Mouse (Mus musculus) WW6 (cell line): ENCODE data around the gene Fam189a1.
A peak's percentile ranks its signal among the peaks of the same experiment; 100 is the strongest.

ENCODE experiments used
- DNase-seq: peaks from one replicate; pipeline ENCODE4 v3.0.0-alpha.2; 2013; ENCODE audit warnings: low read depth, low spot score

The Fam189a1 gene

DNA sequence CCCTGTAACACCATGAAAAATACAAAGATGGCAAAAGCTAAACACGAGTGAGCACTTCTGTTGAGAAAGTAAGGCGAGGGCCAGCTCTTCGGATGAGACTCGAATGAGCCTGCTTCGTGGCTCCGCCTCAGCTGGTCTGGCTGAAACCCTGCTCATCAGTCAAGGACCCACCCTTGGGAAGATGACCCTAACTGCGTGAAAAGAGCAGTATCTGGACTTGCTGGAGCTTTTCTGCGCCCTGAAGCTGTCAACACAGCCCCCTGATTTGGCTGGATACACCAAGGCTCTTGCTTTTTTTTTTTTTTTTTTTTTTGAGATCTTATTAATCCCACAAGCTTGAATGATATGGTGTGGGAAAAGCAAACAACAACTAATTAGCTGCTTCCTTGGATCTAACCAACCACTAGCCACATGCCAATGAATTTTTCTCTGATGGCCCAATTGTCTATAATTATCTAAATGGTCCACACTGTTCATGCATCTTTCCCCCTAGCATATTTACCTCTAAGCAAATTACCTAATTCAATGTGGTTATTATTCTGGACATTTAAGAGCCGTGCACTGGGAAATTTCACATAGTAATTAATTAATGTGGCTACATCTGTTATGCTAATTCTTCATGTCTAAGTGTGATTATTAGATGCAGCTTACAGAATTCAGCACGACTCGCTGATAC is 272.0 kb downstream of the Fam189a1 start:
- no peak for DNase-seq

DNA sequence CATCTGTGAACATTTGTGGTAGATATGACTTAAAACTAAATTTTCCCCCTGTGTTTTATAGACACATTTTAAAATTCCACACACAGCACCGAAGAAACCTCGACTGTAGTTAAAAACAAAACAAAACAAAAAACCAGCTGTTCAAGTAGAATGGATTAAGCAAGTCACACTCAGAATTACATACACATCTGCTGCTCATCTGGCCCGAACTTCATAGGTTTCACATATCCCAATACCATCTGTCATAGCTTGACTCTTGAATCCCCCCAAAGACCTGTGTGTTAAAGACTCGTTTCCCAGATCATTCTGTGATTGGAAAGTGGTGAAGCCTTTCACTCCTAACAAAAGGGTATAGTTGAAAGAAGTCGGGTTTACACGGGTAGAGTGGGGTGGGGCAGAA is 274.1 kb downstream of the Fam189a1 start:
- DNase-seq: no peak

DNA sequence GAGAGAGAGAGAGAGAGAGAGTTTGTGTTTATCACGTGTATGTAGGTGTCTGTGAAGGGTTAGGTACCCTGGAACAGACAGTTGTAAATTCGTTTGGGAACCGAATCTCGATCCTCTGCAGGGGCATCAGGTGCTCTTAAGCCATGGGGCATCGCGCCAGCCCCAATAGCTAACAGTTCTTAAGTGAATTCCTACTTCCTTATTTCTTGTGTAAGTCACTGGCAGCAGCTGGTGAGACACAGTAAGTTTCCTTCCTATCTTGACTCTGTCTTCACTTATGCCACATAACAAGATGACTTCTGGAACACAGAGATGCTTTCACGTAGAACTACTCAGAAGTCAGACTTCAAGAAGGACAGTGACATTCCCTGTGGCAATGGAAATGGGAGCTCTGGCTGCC is 275.0 kb downstream of the Fam189a1 start:
- DNase-seq: no peak

DNA sequence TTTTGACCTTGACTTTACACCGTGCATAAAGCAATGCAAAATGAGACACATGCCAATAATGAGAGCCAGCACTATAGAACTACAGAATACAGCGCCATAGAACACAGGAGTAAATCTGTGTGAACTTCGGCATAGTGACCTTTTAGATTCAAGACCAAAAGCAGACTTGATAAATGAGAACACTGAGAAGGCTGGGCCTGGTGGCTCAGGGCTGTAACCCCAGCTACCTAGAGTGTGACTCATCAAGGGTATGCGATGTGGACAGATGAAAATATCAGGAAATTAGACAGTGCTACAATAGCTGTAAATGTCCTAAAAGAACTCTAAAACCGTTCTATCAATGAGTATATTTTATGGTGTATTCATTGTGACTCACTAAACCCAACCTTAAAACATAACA is 276.0 kb downstream of the Fam189a1 start:
- no peak for DNase-seq

DNA sequence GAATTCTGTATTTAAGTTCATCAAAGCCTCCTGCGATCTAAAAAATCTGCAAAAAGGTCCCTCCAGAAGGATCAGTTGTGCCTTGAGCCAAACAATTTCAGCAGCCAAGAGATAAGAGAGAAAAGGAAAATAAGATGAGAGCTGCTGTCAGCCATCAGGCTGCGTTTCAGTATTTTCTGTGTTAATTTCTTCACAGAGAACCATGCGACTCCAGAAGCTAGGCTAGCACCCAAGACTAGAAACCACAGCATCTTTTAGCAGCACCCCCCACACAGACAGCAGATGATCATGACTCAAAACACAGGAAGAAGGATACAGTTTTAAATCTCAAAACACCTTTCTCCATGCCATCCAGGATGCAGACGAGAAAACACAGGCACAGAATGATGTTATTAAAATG is 281.4 kb downstream of the Fam189a1 start:
- no peak for DNase-seq

DNA sequence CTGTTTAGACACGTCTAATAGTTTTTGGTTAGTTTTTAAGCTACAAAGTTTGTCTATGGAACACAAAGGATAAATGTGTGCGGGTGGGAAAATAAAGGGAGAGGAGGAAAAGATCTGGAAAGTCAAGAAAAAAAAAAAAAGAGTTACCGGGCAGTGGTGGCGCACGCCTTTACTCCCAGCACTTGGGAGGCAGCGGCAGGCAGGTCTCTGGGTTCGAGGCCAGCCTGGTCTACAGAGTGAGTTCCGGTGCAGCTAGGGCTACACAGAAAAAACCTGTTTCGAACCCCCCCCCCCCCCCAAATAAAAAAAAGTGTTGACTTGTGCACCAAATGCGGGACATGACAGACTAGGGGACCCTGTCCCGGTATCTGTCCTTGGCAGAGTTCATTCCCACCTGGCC is 283.1 kb downstream of the Fam189a1 start:
- no peak for DNase-seq

DNA sequence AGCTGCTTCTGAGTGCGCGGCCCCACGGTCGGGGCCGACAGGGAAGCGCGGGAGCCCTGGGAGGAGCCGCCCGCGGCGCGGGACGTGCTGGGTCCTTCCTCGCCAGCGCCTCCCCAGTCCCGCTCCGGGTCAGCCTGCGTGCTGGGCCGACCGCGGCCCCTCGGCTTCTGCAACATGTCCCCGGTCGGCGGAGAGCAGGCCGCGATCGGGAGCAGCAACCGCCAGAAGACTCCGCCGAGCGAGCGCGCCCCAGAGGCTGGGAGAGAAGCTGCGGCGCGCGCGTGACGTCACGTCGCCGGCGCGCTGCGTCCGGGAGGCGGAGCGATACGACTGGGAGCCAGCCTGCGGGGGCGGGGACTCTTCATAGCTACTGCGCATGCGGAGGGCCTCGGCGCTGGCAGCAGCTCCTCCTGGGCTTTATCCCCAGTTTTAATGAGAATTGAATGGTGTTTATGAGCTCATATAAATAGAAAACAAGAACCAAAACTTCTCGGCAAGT is 283.6 kb downstream of the Fam189a1 start, which contains the start of gene Nsmce3:
TSS of gene Nsmce3 (minus strand) at position 255 of the 499 bp plus-strand sequence.
- peak; percentile 87 for DNase-seq

DNA sequence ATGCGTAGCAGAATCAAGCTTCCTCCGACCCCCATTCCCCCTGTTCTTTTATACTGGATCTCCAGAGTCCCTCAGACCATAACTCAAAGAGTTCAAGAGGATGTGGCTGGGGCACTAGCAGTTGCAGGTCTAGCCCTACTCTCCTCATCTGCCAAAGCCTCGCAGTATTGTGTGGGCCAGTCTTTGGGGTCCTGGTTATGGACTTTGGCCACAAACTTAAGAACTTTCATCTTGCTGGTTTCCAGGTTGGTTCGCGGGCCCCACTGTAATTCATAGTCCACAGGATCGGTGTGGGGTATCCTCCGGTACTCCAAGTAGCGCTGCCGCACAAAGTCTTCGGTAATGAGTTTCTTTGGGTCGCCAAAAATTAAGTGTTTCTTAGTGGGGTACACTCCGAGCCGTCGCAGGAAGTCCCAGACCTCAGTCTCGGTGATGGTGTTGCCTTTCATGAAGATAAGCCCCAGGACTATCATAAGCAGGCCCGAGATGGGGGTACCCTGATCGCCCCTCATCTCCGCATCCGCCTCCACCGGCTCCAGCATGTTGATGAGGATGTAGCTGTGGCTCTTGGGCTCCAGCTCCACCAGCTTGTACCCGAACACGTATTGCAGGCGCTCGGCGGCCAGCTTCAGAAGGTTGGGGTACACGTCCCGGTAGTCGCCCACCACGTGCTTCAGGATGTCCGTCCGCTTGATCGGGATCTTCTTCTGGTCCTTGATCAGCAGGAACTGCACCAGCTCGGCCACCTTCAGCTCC is 284.2 kb downstream of the Fam189a1 start:
- DNase-seq: peak; percentile 24

DNA sequence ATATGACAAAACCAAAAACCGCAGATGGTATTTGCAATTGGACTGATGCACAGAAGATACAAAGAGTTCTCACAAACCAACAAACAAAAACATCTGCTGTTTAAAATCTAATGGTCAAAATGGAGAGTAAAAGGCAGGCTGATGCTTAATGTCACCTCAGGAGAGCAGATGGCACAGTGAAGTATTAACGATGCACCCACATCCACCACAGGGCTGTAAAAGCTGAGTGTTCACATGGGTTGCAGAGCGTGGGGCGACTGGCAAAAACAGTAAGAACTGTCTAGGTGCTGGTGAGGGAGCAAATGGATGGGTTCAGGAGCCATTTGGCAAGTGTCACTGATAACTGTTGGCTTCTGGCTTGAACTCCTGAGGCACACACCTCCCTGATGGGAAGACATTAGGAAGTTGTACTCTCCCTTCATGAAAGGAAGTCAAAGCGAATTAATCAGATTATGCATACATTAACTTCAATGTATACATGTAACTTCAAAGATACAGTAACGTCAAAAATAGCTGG is 286.8 kb downstream of the Fam189a1 start:
- no peak for DNase-seq

DNA sequence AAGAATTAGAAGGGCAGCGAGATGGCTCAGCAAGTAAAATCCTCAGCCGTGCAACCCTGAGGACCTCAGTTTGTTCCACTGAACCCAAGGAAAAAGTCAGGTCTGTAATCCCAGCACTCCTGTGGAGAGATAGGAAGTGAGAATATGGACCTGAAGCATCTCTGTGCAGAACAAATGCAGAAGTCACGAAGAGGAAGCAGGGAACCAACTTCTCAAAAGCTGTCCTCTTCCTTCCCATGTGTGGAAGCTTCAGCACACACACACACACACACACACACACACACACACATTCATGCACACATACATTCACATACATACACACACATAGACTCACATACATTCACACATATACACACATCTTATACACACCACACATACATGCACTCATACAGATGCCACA is 292.8 kb downstream of the Fam189a1 start:
- no peak for DNase-seq

DNA sequence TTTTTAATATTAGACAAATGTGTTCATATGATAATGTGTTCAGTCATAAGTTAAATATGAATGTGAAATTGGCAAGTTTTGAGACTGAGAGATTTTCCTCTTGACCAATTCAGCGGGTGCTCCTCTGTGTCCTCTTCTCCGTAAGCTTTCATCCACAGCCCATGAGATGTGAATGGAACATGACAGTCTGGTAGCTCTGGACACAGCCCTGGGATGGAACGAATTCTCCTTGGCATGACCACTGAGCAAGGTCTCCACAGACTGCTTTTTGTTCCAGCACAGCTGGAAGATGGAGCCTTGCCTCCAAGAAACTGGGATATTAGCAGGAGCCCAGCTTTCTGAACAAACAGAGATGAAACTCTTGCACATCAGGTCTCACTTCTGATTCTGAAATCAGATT is 293.4 kb downstream of the Fam189a1 start:
- no peak for DNase-seq

DNA sequence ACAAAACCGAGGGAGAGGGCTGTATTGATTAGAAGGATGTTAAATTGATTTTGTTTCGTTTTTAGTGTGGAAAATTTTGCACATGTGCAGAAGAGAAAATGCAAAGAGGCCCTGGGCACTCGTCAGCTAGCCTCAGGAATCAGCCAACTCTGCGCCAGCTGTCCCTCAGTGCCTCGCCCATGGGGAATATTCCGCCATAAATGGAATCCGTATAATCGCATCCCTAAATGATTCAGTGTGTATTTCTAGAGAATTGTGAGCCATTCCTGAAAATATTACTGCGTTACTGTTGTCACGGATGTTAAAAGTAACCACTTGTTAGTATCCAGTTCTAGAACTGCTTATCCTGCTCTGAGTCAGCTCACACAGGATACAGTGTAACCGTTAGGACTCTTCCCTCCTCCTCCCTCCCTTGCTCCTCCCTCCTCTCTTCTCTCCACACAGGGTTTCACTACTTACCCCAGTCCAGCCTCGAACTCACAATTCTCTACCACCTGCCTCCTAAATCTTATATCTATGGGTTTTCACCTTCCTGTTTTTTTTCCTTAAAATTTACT is 299.8 kb downstream of the Fam189a1 start:
- DNase-seq: no peak

DNA sequence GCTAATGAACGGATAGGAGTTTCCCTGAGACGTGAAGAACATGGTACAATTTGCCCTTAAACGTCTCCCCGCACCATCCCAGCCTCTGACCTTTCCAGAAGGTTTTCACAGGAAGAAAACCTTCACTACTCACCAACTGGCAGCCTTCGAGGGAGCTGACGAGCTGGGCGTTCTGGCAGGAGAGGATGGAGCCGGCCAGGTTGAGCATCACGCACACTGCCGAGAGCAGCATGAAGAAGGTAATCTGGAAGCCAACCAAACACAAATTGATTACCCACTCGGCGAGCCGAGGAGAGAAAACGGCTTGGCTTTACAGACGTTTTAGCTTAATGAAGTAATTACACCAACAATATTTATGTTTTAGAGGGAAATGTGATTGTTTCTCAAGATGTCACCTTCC is 300.4 kb downstream of the Fam189a1 start:
- DNase-seq: no peak

DNA sequence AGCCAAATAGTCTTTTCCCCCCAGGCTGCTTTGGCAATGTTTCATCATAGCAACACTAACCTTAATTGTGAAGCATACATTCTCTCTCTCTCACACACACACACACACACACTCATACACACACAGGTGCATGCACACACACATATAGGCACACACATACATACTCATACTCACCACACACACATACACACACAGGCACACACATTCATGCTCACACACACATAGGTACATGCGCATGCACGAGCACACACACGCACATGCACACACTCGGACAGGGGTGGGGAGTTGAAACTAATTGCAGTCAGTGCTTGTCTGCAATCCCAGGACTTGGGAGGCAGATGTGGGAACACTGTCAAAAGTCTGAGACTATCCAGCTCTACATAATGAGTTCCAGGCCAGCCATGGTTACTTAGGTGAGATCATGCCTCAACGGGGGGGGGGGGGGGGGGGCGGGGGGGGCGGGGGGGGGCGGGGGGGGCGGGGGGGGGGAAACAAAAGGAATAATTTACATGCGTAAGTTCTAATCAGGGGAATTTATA is 300.9 kb downstream of the Fam189a1 start:
- no peak for DNase-seq

DNA sequence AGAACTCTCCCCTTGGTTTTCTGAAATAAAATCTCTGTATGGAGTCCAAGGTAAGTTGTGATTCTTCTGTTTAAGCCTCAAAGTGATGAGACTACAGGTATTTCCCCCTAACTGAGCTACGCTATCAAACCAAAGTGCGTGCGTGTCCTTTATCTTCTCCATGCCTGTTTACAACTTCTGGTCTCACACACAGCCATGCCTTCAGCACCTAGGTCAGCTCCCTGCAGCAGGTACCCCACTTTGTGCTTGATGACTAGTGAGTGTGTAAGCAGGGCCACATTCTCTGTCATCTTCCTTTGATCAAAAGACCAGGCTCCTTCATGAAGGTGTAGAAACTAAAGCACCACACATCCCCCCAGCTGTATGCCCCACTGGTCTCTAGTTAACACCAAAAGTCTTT is 305.6 kb downstream of the Fam189a1 start:
- DNase-seq: peak; percentile 20

DNA sequence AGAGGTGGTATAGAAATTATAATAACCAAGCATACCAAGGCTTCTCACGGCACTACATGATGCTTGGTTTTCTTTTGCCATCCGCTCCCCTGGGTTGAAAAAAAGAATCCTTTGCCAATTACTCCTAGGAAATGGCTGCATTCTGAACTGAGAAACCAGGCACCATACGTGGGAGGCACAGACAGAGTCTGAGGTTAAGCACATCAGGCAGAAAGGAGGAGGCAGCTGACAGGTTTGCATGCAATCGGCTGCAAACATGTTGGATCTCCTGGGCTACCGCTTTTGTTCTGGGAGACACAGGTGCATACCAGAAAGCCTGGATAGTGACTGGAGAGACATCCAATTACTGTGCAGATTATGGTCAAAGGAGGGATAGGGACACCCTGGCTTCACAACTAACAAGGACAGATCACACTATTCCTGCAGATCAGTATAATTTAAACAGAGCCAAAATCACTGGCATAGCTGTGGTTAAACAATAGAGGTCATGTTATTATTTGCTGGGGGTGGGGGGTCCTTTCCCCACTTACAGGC is 308.9 kb downstream of the Fam189a1 start:
- DNase-seq: no peak

DNA sequence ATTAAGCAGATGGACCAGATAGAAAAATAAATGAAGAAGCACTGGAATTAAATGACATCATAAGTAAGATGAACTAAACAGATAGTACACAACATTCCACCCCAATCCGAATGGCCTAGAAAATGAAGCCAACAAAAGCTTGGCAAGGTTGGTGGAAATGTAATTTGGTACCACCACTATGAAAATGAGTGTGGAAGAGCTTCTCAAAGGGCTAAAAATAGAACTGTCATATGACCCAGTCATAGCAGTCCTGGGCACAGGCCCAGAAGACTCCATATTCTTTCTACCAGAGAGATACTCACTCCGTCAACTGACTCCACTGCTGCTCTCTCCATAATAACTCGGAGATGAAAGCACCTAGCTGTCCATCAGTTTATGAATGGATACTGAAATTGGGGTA is 310.3 kb downstream of the Fam189a1 start:
- DNase-seq: no peak

DNA sequence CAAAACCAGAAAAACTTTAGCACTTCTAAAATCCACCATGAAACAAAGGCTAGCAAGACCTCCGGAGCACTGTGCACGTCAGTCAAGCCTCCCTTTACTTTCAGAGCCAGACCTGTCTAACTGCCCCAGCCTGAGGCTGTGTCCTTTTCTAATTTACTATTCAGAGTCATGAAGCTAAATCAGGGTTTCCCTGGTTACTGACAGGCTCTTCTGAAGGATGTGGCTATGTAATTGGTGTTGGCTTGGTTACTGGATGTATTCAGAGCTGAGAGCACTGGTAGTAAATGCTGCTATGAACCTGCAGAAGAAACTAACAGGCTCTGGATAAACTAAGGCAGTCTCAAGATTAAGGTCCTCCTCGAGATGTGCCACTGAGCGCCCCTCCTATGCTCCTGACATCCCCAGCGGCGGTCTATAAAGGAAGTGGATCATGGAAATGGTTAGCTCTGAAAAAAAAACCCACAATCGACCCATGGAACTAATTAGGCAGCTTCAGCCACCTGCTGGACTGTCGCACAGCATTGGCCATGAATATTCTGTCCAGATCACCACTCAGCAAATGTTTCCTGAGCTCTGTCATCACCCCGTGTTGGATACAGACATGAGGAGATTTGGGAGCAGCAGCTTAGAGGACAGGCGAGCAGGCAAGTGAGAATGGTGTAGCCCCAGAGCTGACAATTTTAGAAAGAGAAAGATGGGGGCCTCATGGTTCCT is 315.3 kb downstream of the Fam189a1 start:
- DNase-seq: no peak

DNA sequence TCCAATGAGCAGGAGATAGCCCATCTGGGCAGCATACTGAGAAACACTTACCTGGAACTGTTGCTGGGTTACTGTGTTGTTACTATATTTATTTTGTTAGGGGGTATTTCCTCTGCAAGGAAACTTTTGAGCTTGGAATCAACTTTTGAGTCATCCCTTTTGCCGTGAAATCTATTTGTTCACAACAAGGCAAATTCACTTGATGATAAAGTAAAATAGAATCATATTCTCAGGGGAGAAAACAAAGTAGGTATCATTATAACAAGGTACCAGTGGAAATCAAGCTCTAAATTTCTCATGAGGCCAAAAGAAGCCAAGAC is 315.8 kb downstream of the Fam189a1 start:
- no peak for DNase-seq

DNA sequence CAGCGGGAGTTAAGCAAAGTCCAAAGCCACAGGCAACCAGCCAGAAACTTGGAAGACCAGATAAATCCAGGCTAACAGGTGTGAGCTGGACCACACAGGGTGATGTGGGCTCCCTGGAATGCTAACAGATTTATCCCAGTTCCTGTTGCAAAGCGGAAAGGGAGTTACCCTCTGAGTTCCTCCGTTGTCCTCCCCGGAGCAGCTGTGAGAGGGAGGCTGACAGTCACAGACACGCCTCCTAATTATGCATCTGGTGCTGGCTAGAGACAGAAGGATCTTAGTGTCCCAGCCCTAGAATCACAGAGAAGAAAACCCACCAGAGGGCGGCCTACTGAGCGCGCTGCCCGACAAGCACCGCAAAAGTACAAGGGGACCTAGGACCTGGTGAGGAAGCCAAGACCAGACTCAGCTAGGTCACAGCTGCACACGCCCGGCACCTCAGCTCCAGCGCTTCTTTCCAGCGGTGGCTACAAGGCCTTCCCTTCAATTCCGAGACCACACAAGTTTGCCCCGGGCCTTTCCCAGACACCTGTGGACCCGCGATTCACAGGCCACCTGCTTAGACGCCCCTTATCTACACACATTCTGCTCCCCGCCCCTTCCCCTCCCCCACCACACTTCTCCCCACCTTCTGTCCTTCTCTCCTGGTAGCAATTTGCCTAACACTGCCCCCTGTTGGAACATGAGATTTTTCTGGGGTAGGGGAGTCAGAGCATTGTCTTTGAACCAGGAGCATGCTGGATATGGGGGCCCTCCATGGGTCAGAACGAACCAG is 316.4 kb downstream of the Fam189a1 start:
- peak; percentile 72 for DNase-seq

DNA sequence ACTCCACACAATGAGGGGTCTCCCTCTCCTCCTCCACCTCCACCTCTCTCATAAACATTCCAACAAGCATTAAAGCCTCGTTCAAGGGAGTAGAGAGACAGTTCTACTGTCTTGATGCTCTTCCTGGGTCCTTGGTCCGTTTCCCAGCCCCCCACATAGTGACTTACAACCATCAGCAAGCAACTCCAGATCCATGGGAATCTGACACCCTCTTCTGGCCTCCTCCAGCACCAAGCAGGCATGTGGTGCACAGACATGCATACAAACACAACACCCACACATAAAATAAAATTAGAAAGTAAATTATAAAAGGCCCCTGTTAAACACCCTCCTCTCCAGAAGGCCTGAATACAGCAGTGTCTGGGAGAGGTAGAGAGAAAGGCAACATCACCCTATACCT is 317.1 kb downstream of the Fam189a1 start:
- DNase-seq: no peak
